ENCODE assay signal across 33 mouse cellular contexts in the genomic region with DNA sequence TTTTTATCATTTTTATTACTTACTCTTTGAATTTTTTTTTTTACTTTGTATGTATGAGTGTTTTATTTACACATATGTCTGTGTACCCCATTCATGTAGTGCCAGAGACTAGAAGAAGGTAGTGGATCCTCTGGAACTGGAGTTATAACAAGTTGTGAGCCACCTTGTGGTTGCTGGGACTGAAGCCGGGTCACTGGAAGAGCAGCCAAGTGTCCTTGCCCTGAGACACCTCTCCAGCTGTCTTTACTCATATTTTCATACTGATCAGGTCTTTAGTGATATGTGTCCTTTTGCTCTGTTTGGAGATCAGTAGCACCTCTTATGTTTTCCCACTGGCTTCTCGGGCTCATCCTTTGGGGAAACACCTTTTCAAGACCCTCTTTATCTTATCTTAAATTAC. TPM values are rescaled to one million over a fixed set of nuclear protein-coding genes. Genes with fewer than 3 reads are reported as not detected.
DNase-seq lines count a peak whose midpoint lies in the region; TF ChIP-seq lines count a peak whose summit lies in the region.
"Had no signal": no experiment of that assay in that cellular context is flagged by ENCODE, and none has a peak within 500 bp of the region (broad histone marks: within the 10 kb centered on the region; RNA-seq: fewer than 3 reads in every experiment).

No protein-coding gene starts in this region.

- no peaks in the 10 kb centered on the region; the same call in 1 of the 2 replicates for H3K4me1 ChIP-seq in kidney, adult 2 months (ENCODE audit: control insufficient read depth, insufficient read depth, low read length)
- H3K4me1 ChIP-seq: embryonic facial prominence, embryonic 13.5 days; heart, embryonic 10.5 days; hindbrain, embryonic 10.5 days; lung, embryonic 15.5 days; midbrain, embryonic 10.5 days; neural tube, embryonic 12.5 days had no signal

- H3K27ac ChIP-seq in kidney, adult 2 months (ENCODE audit: insufficient read depth, low read depth, low read length) = no peak overlapping the region
- H3K27ac ChIP-seq: embryonic facial prominence, embryonic 13.5 days; heart, embryonic 10.5 days; hindbrain, embryonic 10.5 days; kidney, postnatal 0 days; lung, embryonic 15.5 days; midbrain, embryonic 10.5 days; neural tube, embryonic 12.5 days had no signal

- WGBS in kidney, adult 2 months = 71% methylated on average over 2 of the region's 2 CpGs

- peak; percentile 33; the same call in 1 of the 2 replicates for TF ChIP-seq CTCF in kidney, adult 2 months (conservative IDR thresholded peaks at IDR 0.05; ENCODE audit: insufficient read depth, insufficient read length, low read depth, low read length)

- peak; percentile 83 for DNase-seq in heart, adult 11 months
- no peak for DNase-seq in heart, postnatal 4 days
- peak; percentile 38 for DNase-seq in kidney, adult 2 months
- no peak for DNase-seq in kidney, adult 8-10 months
- peak; percentile 32 for DNase-seq in 416B (ENCODE audit: low read depth)
- peak; percentile 19 for DNase-seq in induced T-regulatory cell, adult 2 months (ENCODE audit: low read depth)
- no peak for DNase-seq in embryo, embryonic 10.5 days (ENCODE audit: low spot score)
- DNase-seq: adrenal gland, postnatal 10 days; B cell, adult 2 months; cerebellum, adult 11-12 months; cerebellum, adult 9-11 months; kidney, adult 11 months; liver; right cerebral cortex, adult 18-20 months; thymus, postnatal 4 days had no signal

- no peak for TF ChIP-seq POLR2A in kidney, adult 2 months (IDR thresholded peaks at IDR 0.05; ENCODE audit: low read depth, low read length)

- peaks cover 5% of the 10 kb centered on the region; the same call in 1 of the 2 replicates for H3K36me3 ChIP-seq in kidney, adult 2 months (ENCODE audit: control insufficient read depth, insufficient read depth, low read length)
- H3K36me3 ChIP-seq: G1E; heart, embryonic 10.5 days; hindbrain, embryonic 10.5 days; lung, embryonic 15.5 days; midbrain, embryonic 10.5 days; neural tube, embryonic 12.5 days had no signal

- H3K27me3 ChIP-seq in kidney, adult 2 months (replicated peaks; ENCODE audit: control insufficient read depth, insufficient read depth, low read length) = no peaks in the 10 kb centered on the region
- H3K27me3 ChIP-seq: embryonic facial prominence, embryonic 13.5 days; lung, embryonic 15.5 days; neural tube, embryonic 12.5 days; Patski had no signal

- no peak overlapping the region for H3K4me3 ChIP-seq in kidney, adult 2 months (ENCODE audit: insufficient read depth, low read depth, low read length)
- H3K4me3 ChIP-seq: embryonic facial prominence, embryonic 13.5 days; erythroblast, embryonic 14.5 days; heart, embryonic 10.5 days; hindbrain, embryonic 10.5 days; lung, embryonic 15.5 days; midbrain, embryonic 10.5 days; myocyte; neural tube, embryonic 12.5 days had no signal

RNA-seq across cellular contexts. Expression of gene Psma4, which starts 6.1 kb away (rescaled TPM):
- 100 to 1,000 TPM; 158 to 161 TPM for total RNA-seq in heart, postnatal 4 days (2021)
- 89.3 and 121 TPM in 2 replicates for polyA plus RNA-seq in kidney, adult 2 months (2012; rRNA removed)

RNA-seq across cellular contexts. Expression of gene AY074887, which starts 6.3 kb away (rescaled TPM):
- not detected for total RNA-seq in heart, postnatal 4 days (2021)
- polyA plus RNA-seq in kidney, adult 2 months (2012; rRNA removed) = not detected in 2 replicates
- total RNA-seq: adrenal gland, postnatal 10 days; G1E; gastrocnemius, adult 8-10 months; left cerebral cortex, adult 18-20 months; left cerebral cortex, postnatal 14 days had no signal
- polyA plus RNA-seq: erythroblast, embryonic 14.5 days; G1E; large intestine, adult 2 months had no signal

RNA-seq across cellular contexts. Expression of gene Hykk, which starts 27.4 kb away (rescaled TPM):
- 1 to 10 TPM; 1.9 to 2.2 TPM for total RNA-seq in heart, postnatal 4 days (2021)
- polyA plus RNA-seq in kidney, adult 2 months (2012; rRNA removed) = 31.2 and 39.7 TPM in 2 replicates
- polyA plus RNA-seq: G1E had no signal

RNA-seq across cellular contexts. Expression of gene Chrna5, which starts 36.2 kb away (rescaled TPM):
- total RNA-seq in heart, postnatal 4 days (2021) = not detected
- not detected in 2 replicates for polyA plus RNA-seq in kidney, adult 2 months (2012; rRNA removed)
- total RNA-seq: megakaryocyte progenitor cell, adult 5-6 weeks had no signal
- polyA plus RNA-seq: erythroblast, embryonic 14.5 days; heart, embryonic 16.5 days; liver, embryonic 16.5 days; myocyte had no signal

Comparison
In these comparisons a context has a peak if more than half of its experiments do, and no peak if none do; other contexts are left out.
1. DNase-seq: peak in heart, adult 11 months (single experiment), kidney, adult 2 months (single experiment), 416B (single experiment) and induced T-regulatory cell, adult 2 months (single experiment); none in heart, postnatal 4 days (single experiment), kidney, adult 8-10 months (0 of 2) and embryo, embryonic 10.5 days (single experiment).